ENCODE assay signal across 13 mouse cellular contexts in the genomic region with DNA sequence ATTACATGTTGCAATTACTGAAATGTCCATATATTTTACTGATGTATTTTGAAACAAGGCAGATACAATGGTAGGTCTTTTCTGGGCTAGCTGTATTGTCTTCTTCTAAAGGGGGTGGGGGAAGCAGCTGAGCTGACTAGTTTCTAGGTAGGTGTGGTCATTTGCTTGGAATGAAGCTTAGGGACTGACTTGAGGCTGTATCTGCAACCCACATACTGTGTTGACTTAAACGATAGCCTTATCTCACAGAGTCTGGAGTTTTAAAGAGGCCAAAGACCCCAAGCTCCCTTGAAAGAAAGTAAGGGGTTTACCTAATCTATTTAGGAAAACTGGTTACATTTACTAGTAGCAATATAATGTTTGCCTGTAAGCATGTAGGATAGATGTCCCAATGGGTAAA. TPM values are rescaled to one million over a fixed set of nuclear protein-coding genes. Genes with fewer than 3 reads are reported as not detected.
DNase-seq lines count a peak whose midpoint lies in the region; ATAC-seq and TF ChIP-seq lines count a peak whose summit lies in the region.
"Had no signal": no experiment of that assay in that cellular context is flagged by ENCODE, and none has a peak within 500 bp of the region (broad histone marks: within the 10 kb centered on the region; RNA-seq: fewer than 3 reads in every experiment).

No protein-coding gene starts in this region.

- ATAC-seq in heart, embryonic 12.5 days (ENCODE audit: insufficient number of reproducible peaks, low FRiP score), result no peak
- ATAC-seq in liver, embryonic 15.5 days (ENCODE audit: insufficient read depth), result peak; percentile 54
- ATAC-seq in inflammation-experienced regulatory T-cells, adult 6 months, result no peak
- no peak for ATAC-seq in midbrain, embryonic 13.5 days
- ATAC-seq: forebrain, embryonic 16.5 days had no signal

- no peak for DNase-seq in heart, adult 2 months
- DNase-seq in lung, adult 2 months, result no peak
- DNase-seq in lung, adult 18-20 months, result no peak
- DNase-seq in c-Kit-positive CD71-positive TER-119-positive erythroid progenitor cells, embryonic 14.5 days (ENCODE audit: low spot score), result peak; percentile 76
- DNase-seq: adrenal gland, postnatal 25 days; kidney, adult 18-20 months had no signal

- H3K79me2 ChIP-seq in heart, adult 2 months (replicated peaks; ENCODE audit: control insufficient read depth, insufficient read depth, low read length), result no peaks in the 10 kb centered on the region

- intact Hi-C loops in heart, adult 2 months (cut with DNase I), result no loop called here

- H3K27ac ChIP-seq in heart, embryonic 12.5 days (ENCODE audit: poor library complexity, severe bottlenecking), result no peak overlapping the region
- no peak overlapping the region for H3K27ac ChIP-seq in heart, adult 2 months
- H3K27ac ChIP-seq in liver, embryonic 15.5 days (replicated peaks), result peak overlapping the region; percentile 97
- H3K27ac ChIP-seq in midbrain, embryonic 13.5 days, result no peak overlapping the region
- H3K27ac ChIP-seq: embryonic facial prominence, embryonic 15.5 days had no signal

- peaks cover 18% of the 10 kb centered on the region for H3K4me1 ChIP-seq in heart, embryonic 12.5 days (replicated peaks)
- no peaks in the 10 kb centered on the region for H3K4me1 ChIP-seq in heart, adult 2 months (ENCODE audit: control insufficient read depth, insufficient read depth, low read length)
- no peaks in the 10 kb centered on the region for H3K4me1 ChIP-seq in lung, adult 2 months (ENCODE audit: control insufficient read depth, insufficient read depth, low read length)
- H3K4me1 ChIP-seq in liver, embryonic 15.5 days (replicated peaks), result peaks cover 70% of the 10 kb centered on the region
- peaks cover 19% of the 10 kb centered on the region for H3K4me1 ChIP-seq in midbrain, embryonic 13.5 days (replicated peaks)

- H3K36me3 ChIP-seq in heart, embryonic 12.5 days, result no peaks in the 10 kb centered on the region
- no peaks in the 10 kb centered on the region for H3K36me3 ChIP-seq in heart, adult 2 months (ENCODE audit: control insufficient read depth, insufficient read depth, low read length)
- peaks cover 41% of the 10 kb centered on the region for H3K36me3 ChIP-seq in liver, embryonic 15.5 days (replicated peaks)
- no peaks in the 10 kb centered on the region for H3K36me3 ChIP-seq in midbrain, embryonic 13.5 days
- H3K36me3 ChIP-seq: embryonic facial prominence, embryonic 15.5 days had no signal

- TF ChIP-seq CTCF in heart, adult 2 months (IDR thresholded peaks at IDR 0.05), result no peak
- TF ChIP-seq CTCF in lung, adult 2 months (IDR thresholded peaks at IDR 0.05; ENCODE audit: insufficient read depth, low read length), result no peak

- peak overlapping the region; percentile 17; the same call in 1 of the 2 replicates for H3K4me2 ChIP-seq in heart, embryonic 12.5 days
- peak overlapping the region; percentile 98 for H3K4me2 ChIP-seq in liver, embryonic 15.5 days
- H3K4me2 ChIP-seq in midbrain, embryonic 13.5 days (replicated peaks), result no peak overlapping the region
- H3K4me2 ChIP-seq: midbrain, embryonic 11.5 days had no signal

- WGBS in heart, embryonic 12.5 days, result 2% methylated on average over 1 of the region's 1 CpGs
- 26% methylated on average over 1 of the region's 1 CpGs for WGBS in heart, adult 2 months
- WGBS in lung, adult 2 months, result 52% methylated on average over 1 of the region's 1 CpGs
- WGBS in liver, embryonic 15.5 days (ENCODE audit: insufficient replicate concordance), result 11% methylated on average over 1 of the region's 1 CpGs
- WGBS in midbrain, embryonic 13.5 days, result 48% methylated on average over 1 of the region's 1 CpGs

- H3K9me3 ChIP-seq in heart, embryonic 12.5 days (replicated peaks), result no peaks in the 10 kb centered on the region
- no peaks in the 10 kb centered on the region for H3K9me3 ChIP-seq in liver, embryonic 15.5 days (replicated peaks)
- H3K9me3 ChIP-seq in midbrain, embryonic 13.5 days, result no peaks in the 10 kb centered on the region
- H3K9me3 ChIP-seq: embryonic facial prominence, embryonic 15.5 days had no signal

- no peak for TF ChIP-seq POLR2A in heart, adult 2 months (IDR thresholded peaks at IDR 0.05; ENCODE audit: insufficient read depth, low read depth, low read length)
- TF ChIP-seq POLR2A in lung, adult 2 months (IDR thresholded peaks at IDR 0.05; ENCODE audit: borderline replicate concordance, extremely low read depth, low read depth, low read length), result no peak

- TF ChIP-seq EP300 in heart, adult 2 months (IDR thresholded peaks at IDR 0.05; ENCODE audit: insufficient read depth, low read depth, low read length), result no peak

- H3K4me3 ChIP-seq in heart, embryonic 12.5 days, result no peak overlapping the region
- no peak overlapping the region for H3K4me3 ChIP-seq in heart, adult 2 months
- peak overlapping the region; percentile 29 for H3K4me3 ChIP-seq in lung, adult 2 months (replicated peaks; ENCODE audit: extremely low read depth, low read depth, low read length)
- peak overlapping the region; percentile 80 for H3K4me3 ChIP-seq in liver, embryonic 15.5 days (replicated peaks)
- H3K4me3 ChIP-seq in midbrain, embryonic 13.5 days (replicated peaks), result no peak overlapping the region
- H3K4me3 ChIP-seq: embryonic facial prominence, embryonic 15.5 days had no signal

- no peak overlapping the region for H3K9ac ChIP-seq in heart, embryonic 12.5 days
- H3K9ac ChIP-seq in heart, adult 2 months (ENCODE audit: low read depth, low read length), result no peak overlapping the region
- H3K9ac ChIP-seq in liver, embryonic 15.5 days, result peak overlapping the region; percentile 83
- H3K9ac ChIP-seq in midbrain, embryonic 13.5 days (replicated peaks), result no peak overlapping the region
- H3K9ac ChIP-seq: embryonic facial prominence, embryonic 15.5 days had no signal

- H3K27me3 ChIP-seq in heart, embryonic 12.5 days (replicated peaks), result no peaks in the 10 kb centered on the region
- H3K27me3 ChIP-seq in heart, adult 2 months (ENCODE audit: control insufficient read depth, insufficient read depth, low read length), result no peaks in the 10 kb centered on the region; the same call in 1 of the 2 replicates
- H3K27me3 ChIP-seq in liver, embryonic 15.5 days, result no peaks in the 10 kb centered on the region
- peaks cover 11% of the 10 kb centered on the region; the same call in 1 of the 2 replicates for H3K27me3 ChIP-seq in midbrain, embryonic 13.5 days
- H3K27me3 ChIP-seq: embryonic facial prominence, embryonic 15.5 days had no signal

RNA-seq across cellular contexts. Expression of a gene that starts 2.9 kb away (rescaled TPM):
- 30.0 and 36.5 TPM in 2 replicates for polyA plus RNA-seq in heart, embryonic 12.5 days (2016; fragmentation: Nextera tagmentation; extraction: Ambion mirVana)
- 1 to 10 TPM; 5.3 to 7.1 TPM for total RNA-seq in heart, adult 2 months (2021)
- polyA plus RNA-seq in heart, adult 2 months (2012; rRNA removed), result 2.8 and 4.6 TPM in 2 replicates
- polyA plus RNA-seq in lung, adult 2 months (2012; rRNA removed), result 109 and 110 TPM in 2 replicates
- polyA plus RNA-seq in liver, embryonic 15.5 days (2015; fragmentation: Nextera tagmentation; extraction: Ambion mirVana), result 43.0 and 45.1 TPM in 2 replicates
- 1 to 10 TPM in 2 of 3 experiments, under 1 TPM in 1; 0.63 to 1.9 (median 1.6) TPM for polyA plus RNA-seq in inflammation-experienced regulatory T-cells, adult 6 months (2017; shearing (Covaris generic))
- 7.6 and 8.3 TPM in 2 replicates for polyA plus RNA-seq in midbrain, embryonic 13.5 days (2015; fragmentation: Nextera tagmentation; extraction: Ambion mirVana)

Comparison
In these comparisons a context has a peak if more than half of its experiments do, and no peak if none do; other contexts are left out.
1. H3K4me3 ChIP-seq: peak in lung, adult 2 months (single experiment) and liver, embryonic 15.5 days (single experiment); none in heart, embryonic 12.5 days (single experiment), heart, adult 2 months (single experiment) and midbrain, embryonic 13.5 days (single experiment).